Mouse (Mus musculus) MEL (cell line): Measurements from ENCODE around the gene Srp9.

Experiments used
- CTCF ChIP-seq, 3 experiments: IDR thresholded peaks in 2 of 3; conservative IDR thresholded peaks in 1 of 3; 2 replicates each; pipeline ENCODE4 v1.5.1; 2011 to 2012; ENCODE audit warnings: low read length in 3 of 3, low read depth in 2 of 3, mild to moderate bottlenecking in 2 of 3, improper control_type of control experiment in 1 of 3, inconsistent platforms in 1 of 3, mixed read lengths in 1 of 3, moderate library complexity in 1 of 3; ENCODE audit not compliant: control insufficient read depth in 1 of 3, insufficient read depth in 1 of 3, poor library complexity in 1 of 3, severe bottlenecking in 1 of 3
- EP300 ChIP-seq, 2 experiments: IDR thresholded peaks; 2 replicates each; pipeline ENCODE4 v1.6.1; 2011; ENCODE audit warnings: improper control_type of control experiment in 2 of 2, low read length in 2 of 2, low read depth in 1 of 2, mild to moderate bottlenecking in 1 of 2
- GATA1 ChIP-seq: IDR thresholded peaks from 2 replicates; pipeline ENCODE4 v1.6.1; 2011; ENCODE audit warnings: low read depth, low read length, improper control_type of control experiment
- HCFC1 ChIP-seq: IDR thresholded peaks from 2 replicates; pipeline ENCODE4 v1.6.1; 2012; ENCODE audit warnings: low read depth, mild to moderate bottlenecking, inconsistent platforms, low read length, improper control_type of control experiment, moderate library complexity
- JUND ChIP-seq: IDR thresholded peaks from 2 replicates; pipeline ENCODE4 v1.6.1; 2011; ENCODE audit warnings: low read depth, mild to moderate bottlenecking, improper control_type of control experiment, low read length
- MAFK ChIP-seq: IDR thresholded peaks from 2 replicates; pipeline ENCODE4 v1.6.1; 2011; ENCODE audit warnings: low read depth, mild to moderate bottlenecking, low read length, improper control_type of control experiment, borderline replicate concordance
- MXI1 ChIP-seq: IDR thresholded peaks from 2 replicates; pipeline ENCODE4 v1.6.1; 2011; ENCODE audit warnings: mild to moderate bottlenecking, low read depth, low read length, improper control_type of control experiment
- POLR2A ChIP-seq, 2 experiments: IDR thresholded peaks; 2 replicates each; pipeline ENCODE4 v1.6.1; 2011 to 2012; ENCODE audit warnings: low read length in 2 of 2, mild to moderate bottlenecking in 2 of 2, control low read depth in 1 of 2, improper control_type of control experiment in 1 of 2, low read depth in 1 of 2, moderate library complexity in 1 of 2; ENCODE audit not compliant: control insufficient read depth in 1 of 2, insufficient read depth in 1 of 2, poor library complexity in 1 of 2
- TAL1 ChIP-seq: IDR thresholded peaks from 2 replicates; pipeline ENCODE4 v1.6.1; 2012; ENCODE audit warnings: mild to moderate bottlenecking, inconsistent platforms, low read length, moderate library complexity, mixed read lengths
- ZNF384 ChIP-seq: IDR thresholded peaks from 2 replicates; pipeline ENCODE4 v1.6.1; 2012; ENCODE audit warnings: low read depth, mild to moderate bottlenecking, inconsistent platforms, low read length, improper control_type of control experiment

GRCm38 (mm10) chr1:182095240-182095741, 29.2 kb upstream of the Srp9 start:
- no peak for TF ChIP-seq GATA1
- TF ChIP-seq EP300 (IDR thresholded peaks at IDR 0.05; ENCODE audit: low read depth in 1 of 2, low read length in 2 of 2): no peak
- TF ChIP-seq CTCF (IDR thresholded peaks at IDR 0.05 in 2 of 3, conservative IDR thresholded peaks at IDR 0.05 in 1 of 3; ENCODE audit: control insufficient read depth in 1 of 3, insufficient read depth in 1 of 3, low read depth in 2 of 3, low read length in 3 of 3, poor library complexity in 1 of 3, severe bottlenecking in 1 of 3): no peak
- no peak for TF ChIP-seq POLR2A (IDR thresholded peaks at IDR 0.05; ENCODE audit: control insufficient read depth in 1 of 2, insufficient read depth in 1 of 2, low read depth in 1 of 2, low read length in 2 of 2, poor library complexity in 1 of 2)
- TF ChIP-seq MXI1: no peak
- TF ChIP-seq ZNF384: no peak
- no peak for TF ChIP-seq HCFC1
- no peak for TF ChIP-seq TAL1
- TF ChIP-seq MAFK: no peak
- TF ChIP-seq JUND: no peak
